Mouse (Mus musculus): ENCODE results near the gene Gsn.

The Gsn gene

GRCm38 (mm10) chr2:35327583-35327982, 71.4 kb downstream of the Gsn start:
- Histone ChIP-seq H3K36me3 (ENCODE audit: insufficient read depth, low read length) (no peaks in the 10 kb centered on the region), H3K9me3 (ENCODE audit: low read length) (no peaks in the 10 kb centered on the region), H3K4me1 (replicated peaks; ENCODE audit: low read depth, low read length) (no peaks in the 10 kb centered on the region), H3K27me3 (ENCODE audit: insufficient read depth, low read length) (no peaks in the 10 kb centered on the region), H3K4me3 (replicated peaks; ENCODE audit: low read length) (no peak overlapping the region)
- TF ChIP-seq CTCF (conservative IDR thresholded peaks at IDR 0.05; ENCODE audit: low read length) (no peak), NANOG (IDR thresholded peaks at IDR 0.05; ENCODE audit: borderline replicate concordance, low read length) (no peak), POU5F1 (IDR thresholded peaks at IDR 0.05; ENCODE audit: borderline replicate concordance, low read length) (no peak)

GRCm38 (mm10) chr2:35328064-35328792, 72.0 kb downstream of the Gsn start:
- Histone ChIP-seq H3K36me3 (ENCODE audit: insufficient read depth, low read length) (no peaks in the 10 kb centered on the region), H3K4me3 (replicated peaks; ENCODE audit: low read length) (no peak overlapping the region), H3K27me3 (ENCODE audit: insufficient read depth, low read length) (no peaks in the 10 kb centered on the region), H3K4me1 (replicated peaks; ENCODE audit: low read depth, low read length) (no peaks in the 10 kb centered on the region), H3K9me3 (ENCODE audit: low read length) (no peaks in the 10 kb centered on the region)
- no peak for TF ChIP-seq NANOG (IDR thresholded peaks at IDR 0.05; ENCODE audit: borderline replicate concordance, low read length)
- no peak for TF ChIP-seq CTCF (conservative IDR thresholded peaks at IDR 0.05; ENCODE audit: low read length)
- no peak for TF ChIP-seq POU5F1 (IDR thresholded peaks at IDR 0.05; ENCODE audit: borderline replicate concordance, low read length)

- TF ChIP-seq CTCF (conservative IDR thresholded peaks at IDR 0.05; ENCODE audit: low read length) (no peak), NANOG (IDR thresholded peaks at IDR 0.05; ENCODE audit: borderline replicate concordance, low read length) (no peak), POU5F1 (IDR thresholded peaks at IDR 0.05; ENCODE audit: borderline replicate concordance, low read length) (no peak)
- H3K9me3 ChIP-seq (ENCODE audit: low read length), result no peaks in the 10 kb centered on the region
- no peaks in the 10 kb centered on the region for H3K4me1 ChIP-seq (replicated peaks; ENCODE audit: low read depth, low read length)
- no peaks in the 10 kb centered on the region for H3K36me3 ChIP-seq (ENCODE audit: insufficient read depth, low read length)
- no peak overlapping the region for H3K4me3 ChIP-seq (replicated peaks; ENCODE audit: low read length)
- H3K27me3 ChIP-seq (ENCODE audit: insufficient read depth, low read length), result no peaks in the 10 kb centered on the region
Measured at GRCm38 (mm10) chr2:35329061-35329460, 72.9 kb downstream of the Gsn start.

- no peaks in the 10 kb centered on the region for H3K9me3 ChIP-seq (ENCODE audit: low read length)
- no peaks in the 10 kb centered on the region for H3K36me3 ChIP-seq (ENCODE audit: insufficient read depth, low read length)
- TF ChIP-seq POU5F1 (IDR thresholded peaks at IDR 0.05; ENCODE audit: borderline replicate concordance, low read length), result no peak
- TF ChIP-seq CTCF (conservative IDR thresholded peaks at IDR 0.05; ENCODE audit: low read length), result no peak
- no peak for TF ChIP-seq NANOG (IDR thresholded peaks at IDR 0.05; ENCODE audit: borderline replicate concordance, low read length)
- no peak overlapping the region for H3K4me3 ChIP-seq (replicated peaks; ENCODE audit: low read length)
- H3K4me1 ChIP-seq (replicated peaks; ENCODE audit: low read depth, low read length), result peaks cover 12% of the 10 kb centered on the region
- peaks cover 12% of the 10 kb centered on the region for H3K27me3 ChIP-seq (ENCODE audit: insufficient read depth, low read length)
Measured at GRCm38 (mm10) chr2:35331205-35331604, 75.0 kb downstream of the Gsn start.

- TF ChIP-seq NANOG (IDR thresholded peaks at IDR 0.05; ENCODE audit: borderline replicate concordance, low read length) (no peak), CTCF (conservative IDR thresholded peaks at IDR 0.05; ENCODE audit: low read length) (no peak), POU5F1 (IDR thresholded peaks at IDR 0.05; ENCODE audit: borderline replicate concordance, low read length) (no peak)
Measured at GRCm38 (mm10) chr2:35333670-35334069, 77.5 kb downstream of the Gsn start.

GRCm38 (mm10) chr2:35335620-35336019, 79.4 kb downstream of the Gsn start:
- H3K9me3 ChIP-seq (ENCODE audit: low read length), result no peaks in the 10 kb centered on the region
- no peaks in the 10 kb centered on the region for H3K36me3 ChIP-seq (ENCODE audit: insufficient read depth, low read length)
- peaks cover 16% of the 10 kb centered on the region for H3K27me3 ChIP-seq (ENCODE audit: insufficient read depth, low read length)
- peak overlapping the region; percentile 90 for H3K4me3 ChIP-seq (replicated peaks; ENCODE audit: low read length)
- TF ChIP-seq NANOG (IDR thresholded peaks at IDR 0.05; ENCODE audit: borderline replicate concordance, low read length) (no peak), CTCF (conservative IDR thresholded peaks at IDR 0.05; ENCODE audit: low read length) (no peak), POU5F1 (IDR thresholded peaks at IDR 0.05; ENCODE audit: borderline replicate concordance, low read length) (no peak)
- H3K4me1 ChIP-seq (replicated peaks; ENCODE audit: low read depth, low read length), result peaks cover 34% of the 10 kb centered on the region

More at GRCm38 (mm10) chr2:35333670-35334069, 77.5 kb downstream of the Gsn start:
- peaks cover 16% of the 10 kb centered on the region for H3K27me3 ChIP-seq (ENCODE audit: insufficient read depth, low read length)
- H3K36me3 ChIP-seq (ENCODE audit: insufficient read depth, low read length), result no peaks in the 10 kb centered on the region
- peaks cover 23% of the 10 kb centered on the region for H3K4me1 ChIP-seq (replicated peaks; ENCODE audit: low read depth, low read length)
- H3K4me3 ChIP-seq (replicated peaks; ENCODE audit: low read length), result no peak overlapping the region
- no peaks in the 10 kb centered on the region for H3K9me3 ChIP-seq (ENCODE audit: low read length)

GRCm38 (mm10) chr2:35336388-35337280, 80.5 kb downstream of the Gsn start, which contains the start of gene Stom:
Gene Stom (minus strand): TSS chr2:35336976.
- no peaks in the 10 kb centered on the region for H3K9me3 ChIP-seq (ENCODE audit: low read length)
- H3K4me3 ChIP-seq (replicated peaks; ENCODE audit: low read length), result peak within 1 kb of the TSS; percentile 90
- H3K4me1 ChIP-seq (replicated peaks; ENCODE audit: low read depth, low read length), result peaks cover 35% of the 10 kb centered on the region
- peaks cover 16% of the 10 kb centered on the region for H3K27me3 ChIP-seq (ENCODE audit: insufficient read depth, low read length)
- no peaks in the 10 kb centered on the region for H3K36me3 ChIP-seq (ENCODE audit: insufficient read depth, low read length)
- no peak for TF ChIP-seq NANOG (IDR thresholded peaks at IDR 0.05; ENCODE audit: borderline replicate concordance, low read length)
- TF ChIP-seq POU5F1 (IDR thresholded peaks at IDR 0.05; ENCODE audit: borderline replicate concordance, low read length), result no peak
- TF ChIP-seq CTCF (conservative IDR thresholded peaks at IDR 0.05; ENCODE audit: low read length), result no peak

- Histone ChIP-seq H3K9me3 (ENCODE audit: low read length) (no peaks in the 10 kb centered on the region), H3K36me3 (ENCODE audit: insufficient read depth, low read length) (no peaks in the 10 kb centered on the region), H3K27me3 (ENCODE audit: insufficient read depth, low read length) (peaks cover 16% of the 10 kb centered on the region), H3K4me1 (replicated peaks; ENCODE audit: low read depth, low read length) (peaks cover 42% of the 10 kb centered on the region), H3K4me3 (replicated peaks; ENCODE audit: low read length) (peak overlapping the region; percentile 26; the same call in 1 of the 2 replicates)
- TF ChIP-seq CTCF (conservative IDR thresholded peaks at IDR 0.05; ENCODE audit: low read length) (no peak), NANOG (IDR thresholded peaks at IDR 0.05; ENCODE audit: borderline replicate concordance, low read length) (no peak), POU5F1 (IDR thresholded peaks at IDR 0.05; ENCODE audit: borderline replicate concordance, low read length) (no peak)
Measured at GRCm38 (mm10) chr2:35337419-35337818, 81.2 kb downstream of the Gsn start.
